Mouse (Mus musculus): Measurements from ENCODE around the gene Rpl3.

DNA sequence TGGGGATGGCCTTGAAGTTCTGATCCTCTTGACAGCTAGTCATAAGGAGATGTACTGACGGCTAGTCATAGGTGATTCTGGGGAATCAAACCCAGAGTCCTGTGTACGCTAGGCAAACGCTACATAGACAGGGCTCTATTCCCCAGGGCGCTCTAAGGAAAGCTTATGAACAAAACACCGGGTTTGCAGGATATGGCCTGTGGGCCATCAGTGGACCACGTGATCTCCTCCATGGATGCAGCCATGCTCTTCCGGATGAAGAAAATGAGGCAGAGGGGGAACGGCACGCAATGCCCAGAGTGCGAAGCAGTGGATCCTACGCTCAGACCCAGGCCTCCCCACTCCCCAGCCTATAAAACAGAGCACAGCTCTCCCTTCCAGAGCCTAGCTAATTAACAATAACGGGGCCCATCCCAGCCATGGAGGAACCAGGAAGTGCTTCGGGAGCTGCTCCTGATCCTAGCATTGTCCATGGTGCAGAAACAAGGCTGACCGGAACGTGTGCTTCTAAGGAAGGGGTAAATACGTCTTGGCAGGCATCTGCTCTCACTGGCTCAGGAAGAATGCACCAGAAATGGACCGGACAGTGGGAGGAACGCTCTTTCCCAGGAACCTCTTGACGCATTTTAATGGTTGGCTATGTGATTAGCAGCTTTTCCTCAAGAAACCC lies 40.4 kb downstream of the Rpl3 start:
- TF ChIP-seq POLR2A (IDR thresholded peaks at IDR 0.05; ENCODE audit: insufficient read depth, low read length), result no peak
- no peak for TF ChIP-seq EP300 (IDR thresholded peaks at IDR 0.05; ENCODE audit: insufficient read depth, low read depth, low read length)

Data from ES-Bruce4 (cell line).